Mouse (Mus musculus): ENCODE measurements around the gene Phyhipl. TPM values are rescaled to one million over a fixed set of nuclear protein-coding genes. Genes with fewer than 3 reads are reported as not detected.

The Phyhipl gene
- polyA plus RNA-seq, 1 experiment: 0.28 TPM

GRCm38 (mm10) chr10:70537694-70538093 is 118.1 kb downstream of the Phyhipl start:
- Histone ChIP-seq H3K36me3 (ENCODE audit: control insufficient read depth, insufficient read depth, low read length) (no peaks in the 10 kb centered on the region), H3K27ac (ENCODE audit: control insufficient read depth, insufficient read depth, low read length) (no peak overlapping the region), H3K4me3 (ENCODE audit: control insufficient read depth, insufficient read depth, low read length) (no peak overlapping the region), H3K27me3 (ENCODE audit: control insufficient read depth, insufficient read depth, low read length) (no peaks in the 10 kb centered on the region), H3K4me1 (replicated peaks; ENCODE audit: control insufficient read depth, insufficient read depth, low read length) (no peaks in the 10 kb centered on the region)
- no peak for DNase-seq
- 93% methylated on average over 10 of the region's 10 CpGs for WGBS
- no peak for TF ChIP-seq POLR2A (IDR thresholded peaks at IDR 0.05; ENCODE audit: control insufficient read depth, extremely low read depth, insufficient read depth, low read length, poor library complexity)
- no peak for TF ChIP-seq CTCF (IDR thresholded peaks at IDR 0.05; ENCODE audit: borderline replicate concordance, control insufficient read depth, extremely low read depth, insufficient read depth, low read length, poor library complexity)

GRCm38 (mm10) chr10:70535401-70535800 is 120.4 kb downstream of the Phyhipl start:
- no peaks in the 10 kb centered on the region for H3K27me3 ChIP-seq (ENCODE audit: control insufficient read depth, insufficient read depth, low read length)
- H3K4me1 ChIP-seq (replicated peaks; ENCODE audit: control insufficient read depth, insufficient read depth, low read length): no peaks in the 10 kb centered on the region
- H3K27ac ChIP-seq (ENCODE audit: control insufficient read depth, insufficient read depth, low read length): no peak overlapping the region
- H3K36me3 ChIP-seq (ENCODE audit: control insufficient read depth, insufficient read depth, low read length): no peaks in the 10 kb centered on the region
- TF ChIP-seq POLR2A (IDR thresholded peaks at IDR 0.05; ENCODE audit: control insufficient read depth, extremely low read depth, insufficient read depth, low read length, poor library complexity) (no peak), CTCF (IDR thresholded peaks at IDR 0.05; ENCODE audit: borderline replicate concordance, control insufficient read depth, extremely low read depth, insufficient read depth, low read length, poor library complexity) (no peak)
- DNase-seq: no peak
- H3K4me3 ChIP-seq (ENCODE audit: control insufficient read depth, insufficient read depth, low read length): no peak overlapping the region
- 97% methylated on average over 12 of the region's 12 CpGs for WGBS

- Histone ChIP-seq H3K4me3 (ENCODE audit: control insufficient read depth, insufficient read depth, low read length) (no peak overlapping the region), H3K27ac (ENCODE audit: control insufficient read depth, insufficient read depth, low read length) (no peak overlapping the region), H3K4me1 (replicated peaks; ENCODE audit: control insufficient read depth, insufficient read depth, low read length) (no peaks in the 10 kb centered on the region), H3K36me3 (ENCODE audit: control insufficient read depth, insufficient read depth, low read length) (no peaks in the 10 kb centered on the region), H3K27me3 (ENCODE audit: control insufficient read depth, insufficient read depth, low read length) (no peaks in the 10 kb centered on the region)
- WGBS: 96% methylated on average over 10 of the region's 10 CpGs
- no peak for TF ChIP-seq POLR2A (IDR thresholded peaks at IDR 0.05; ENCODE audit: control insufficient read depth, extremely low read depth, insufficient read depth, low read length, poor library complexity)
- TF ChIP-seq CTCF (IDR thresholded peaks at IDR 0.05; ENCODE audit: borderline replicate concordance, control insufficient read depth, extremely low read depth, insufficient read depth, low read length, poor library complexity): no peak
- DNase-seq: no peak
Observed at GRCm38 (mm10) chr10:70534571-70534970, 121.2 kb downstream of the Phyhipl start.

GRCm38 (mm10) chr10:70533986-70534385 is 121.8 kb downstream of the Phyhipl start:
- WGBS: 85% methylated on average over 12 of the region's 12 CpGs
- Histone ChIP-seq H3K4me3 (ENCODE audit: control insufficient read depth, insufficient read depth, low read length) (no peak overlapping the region), H3K36me3 (ENCODE audit: control insufficient read depth, insufficient read depth, low read length) (no peaks in the 10 kb centered on the region), H3K27ac (ENCODE audit: control insufficient read depth, insufficient read depth, low read length) (no peak overlapping the region), H3K27me3 (ENCODE audit: control insufficient read depth, insufficient read depth, low read length) (no peaks in the 10 kb centered on the region), H3K4me1 (replicated peaks; ENCODE audit: control insufficient read depth, insufficient read depth, low read length) (no peaks in the 10 kb centered on the region)
- TF ChIP-seq CTCF (IDR thresholded peaks at IDR 0.05; ENCODE audit: borderline replicate concordance, control insufficient read depth, extremely low read depth, insufficient read depth, low read length, poor library complexity): no peak
- TF ChIP-seq POLR2A (IDR thresholded peaks at IDR 0.05; ENCODE audit: control insufficient read depth, extremely low read depth, insufficient read depth, low read length, poor library complexity): no peak
- no peak for DNase-seq

GRCm38 (mm10) chr10:70533301-70533781 is 122.4 kb downstream of the Phyhipl start:
- Histone ChIP-seq H3K4me1 (replicated peaks; ENCODE audit: control insufficient read depth, insufficient read depth, low read length) (no peaks in the 10 kb centered on the region), H3K36me3 (ENCODE audit: control insufficient read depth, insufficient read depth, low read length) (no peaks in the 10 kb centered on the region), H3K27ac (ENCODE audit: control insufficient read depth, insufficient read depth, low read length) (no peak overlapping the region), H3K27me3 (ENCODE audit: control insufficient read depth, insufficient read depth, low read length) (no peaks in the 10 kb centered on the region), H3K4me3 (ENCODE audit: control insufficient read depth, insufficient read depth, low read length) (no peak overlapping the region)
- DNase-seq: no peak
- no peak for TF ChIP-seq POLR2A (IDR thresholded peaks at IDR 0.05; ENCODE audit: control insufficient read depth, extremely low read depth, insufficient read depth, low read length, poor library complexity)
- TF ChIP-seq CTCF (IDR thresholded peaks at IDR 0.05; ENCODE audit: borderline replicate concordance, control insufficient read depth, extremely low read depth, insufficient read depth, low read length, poor library complexity): no peak
- WGBS: 82% methylated on average over 8 of the region's 8 CpGs

- Histone ChIP-seq H3K36me3 (ENCODE audit: control insufficient read depth, insufficient read depth, low read length) (no peaks in the 10 kb centered on the region), H3K4me3 (ENCODE audit: control insufficient read depth, insufficient read depth, low read length) (no peak overlapping the region), H3K4me1 (replicated peaks; ENCODE audit: control insufficient read depth, insufficient read depth, low read length) (no peaks in the 10 kb centered on the region), H3K27me3 (ENCODE audit: control insufficient read depth, insufficient read depth, low read length) (no peaks in the 10 kb centered on the region), H3K27ac (ENCODE audit: control insufficient read depth, insufficient read depth, low read length) (no peak overlapping the region)
- TF ChIP-seq CTCF (IDR thresholded peaks at IDR 0.05; ENCODE audit: borderline replicate concordance, control insufficient read depth, extremely low read depth, insufficient read depth, low read length, poor library complexity) (no peak), POLR2A (IDR thresholded peaks at IDR 0.05; ENCODE audit: control insufficient read depth, extremely low read depth, insufficient read depth, low read length, poor library complexity) (no peak)
- no peak for DNase-seq
- 91% methylated on average over 9 of the region's 9 CpGs for WGBS
Observed at GRCm38 (mm10) chr10:70532249-70532648, 123.5 kb downstream of the Phyhipl start.

All from thymus, adult 2 months (tissue).